21 mouse cellular contexts compared by ENCODE assay signal in genomic region chr15:95691129-95691528, GRCm38 (mm10). TPM values are rescaled to one million over a fixed set of nuclear protein-coding genes. Genes with fewer than 3 reads are reported as not detected.
DNase-seq lines count a peak whose midpoint lies in the region; ATAC-seq lines count a peak whose summit lies in the region.
"Had no signal": no experiment of that assay in that cellular context is flagged by ENCODE, and none has a peak within 500 bp of the region (broad histone marks: within the 10 kb centered on the region; RNA-seq: fewer than 3 reads in every experiment).

No protein-coding gene starts in this region.

- ATAC-seq in hindbrain, embryonic 11.5 days (ENCODE audit: low FRiP score) = no peak
- ATAC-seq in midbrain, embryonic 11.5 days (ENCODE audit: low FRiP score) = peak; percentile 40; the same call in 1 of the 2 replicates
- ATAC-seq in neural tube, embryonic 14.5 days (ENCODE audit: low read depth) = no peak
- ATAC-seq: inflammation-experienced regulatory T-cells, adult 6 months had no signal

- no peaks in the 10 kb centered on the region for H3K4me1 ChIP-seq in hindbrain, embryonic 11.5 days (replicated peaks; ENCODE audit: control insufficient read depth, insufficient read depth, low read length)
- H3K4me1 ChIP-seq in hindbrain, embryonic 10.5 days (replicated peaks) = peaks cover 16% of the 10 kb centered on the region
- H3K4me1 ChIP-seq in midbrain, embryonic 11.5 days (ENCODE audit: control insufficient read depth, insufficient read depth, low read length) = peaks cover 9% of the 10 kb centered on the region
- H3K4me1 ChIP-seq in neural tube, embryonic 14.5 days (ENCODE audit: control insufficient read depth, insufficient read depth, low read length) = peaks cover 5% of the 10 kb centered on the region; the same call in 1 of the 2 replicates
- H3K4me1 ChIP-seq: embryonic facial prominence, embryonic 12.5 days; heart, embryonic 15.5 days; lung, embryonic 15.5 days; stomach, embryonic 15.5 days had no signal

- no peak overlapping the region for H3K4me2 ChIP-seq in hindbrain, embryonic 11.5 days (replicated peaks; ENCODE audit: low read depth, low read length)
- H3K4me2 ChIP-seq in midbrain, embryonic 11.5 days = no peak overlapping the region
- 0 out of 2 replicates have a peak overlapping the region, but pooled peaks have one; percentile 0 for H3K4me2 ChIP-seq in neural tube, embryonic 14.5 days (ENCODE audit: low read depth, low read length)
- H3K4me2 ChIP-seq: embryonic facial prominence, embryonic 12.5 days; heart, embryonic 15.5 days; lung, embryonic 15.5 days; stomach, embryonic 15.5 days had no signal

- no peaks in the 10 kb centered on the region for H3K9me3 ChIP-seq in hindbrain, embryonic 11.5 days (ENCODE audit: control insufficient read depth, low read length)
- peaks cover 7% of the 10 kb centered on the region; the same call in 1 of the 2 replicates for H3K9me3 ChIP-seq in hindbrain, embryonic 10.5 days
- no peaks in the 10 kb centered on the region for H3K9me3 ChIP-seq in midbrain, embryonic 11.5 days (ENCODE audit: control insufficient read depth, low read length)
- H3K9me3 ChIP-seq in neural tube, embryonic 14.5 days (ENCODE audit: control insufficient read depth, low read length) = no peaks in the 10 kb centered on the region
- H3K9me3 ChIP-seq: embryonic facial prominence, embryonic 12.5 days; heart, embryonic 15.5 days; lung, embryonic 15.5 days; stomach, embryonic 15.5 days had no signal

- peak; percentile 38 for DNase-seq in hindbrain, embryonic 11.5 days (ENCODE audit: low spot score)
- no peak for DNase-seq in hindbrain, embryonic 10.5 days (ENCODE audit: low spot score)
- peak; percentile 28 for DNase-seq in embryo, embryonic 9.5 days (ENCODE audit: extremely low spot score)
- peak; percentile 85 for DNase-seq in midbrain, embryonic 11.5 days (ENCODE audit: low spot score, missing footprints)
- DNase-seq in layer of hippocampus, postnatal 10 days (ENCODE audit: low spot score in 2 of 2) = no peak
- no peak for DNase-seq in kidney, postnatal 14 days
- no peak for DNase-seq in kidney, postnatal 36 days
- DNase-seq: adrenal gland, adult 8-10 months; B cell, adult 2 months; cerebellum, adult 8-10 months; heart, adult 11 months; kidney, adult 9 months; right cerebral cortex, adult 18-20 months had no signal

- peaks cover 35% of the 10 kb centered on the region for H3K27me3 ChIP-seq in hindbrain, embryonic 11.5 days (ENCODE audit: control insufficient read depth, insufficient read depth, low read length)
- H3K27me3 ChIP-seq in hindbrain, embryonic 10.5 days (ENCODE audit: insufficient read depth, poor library complexity, severe bottlenecking) = peaks cover 79% of the 10 kb centered on the region
- H3K27me3 ChIP-seq in midbrain, embryonic 11.5 days (ENCODE audit: control insufficient read depth, insufficient read depth, low read length) = 0 out of 2 replicates have a peak, but pooled peaks cover 2% of the 10 kb centered on the region
- 0 out of 2 replicates have a peak, but pooled peaks cover 2% of the 10 kb centered on the region for H3K27me3 ChIP-seq in neural tube, embryonic 14.5 days (ENCODE audit: control insufficient read depth, insufficient read depth, low read length)
- H3K27me3 ChIP-seq: embryonic facial prominence, embryonic 12.5 days; heart, embryonic 15.5 days; lung, embryonic 15.5 days; stomach, embryonic 15.5 days had no signal

- WGBS in hindbrain, embryonic 11.5 days = 21% methylated on average over 5 of the region's 5 CpGs
- 22% methylated on average over 5 of the region's 5 CpGs for WGBS in hindbrain, embryonic 10.5 days
- 15% methylated on average over 5 of the region's 5 CpGs for WGBS in midbrain, embryonic 11.5 days
- 8% methylated on average over 5 of the region's 5 CpGs for whole genome bisulfite sequencing in neural tube, embryonic 14.5 days

- no peak overlapping the region for H3K27ac ChIP-seq in hindbrain, embryonic 11.5 days (ENCODE audit: low read depth, low read length)
- no peak overlapping the region for H3K27ac ChIP-seq in hindbrain, embryonic 10.5 days
- H3K27ac ChIP-seq in midbrain, embryonic 11.5 days (ENCODE audit: low read depth, low read length) = no peak overlapping the region
- H3K27ac ChIP-seq in neural tube, embryonic 14.5 days (ENCODE audit: low read depth, low read length) = 0 out of 2 replicates have a peak overlapping the region, but pooled peaks have one; percentile 1
- H3K27ac ChIP-seq: embryonic facial prominence, embryonic 12.5 days; heart, embryonic 15.5 days; lung, embryonic 15.5 days; stomach, embryonic 15.5 days had no signal

- no peaks in the 10 kb centered on the region for H3K36me3 ChIP-seq in hindbrain, embryonic 11.5 days (ENCODE audit: control insufficient read depth, insufficient read depth, low read length)
- H3K36me3 ChIP-seq in hindbrain, embryonic 10.5 days = no peaks in the 10 kb centered on the region
- H3K36me3 ChIP-seq in midbrain, embryonic 11.5 days (ENCODE audit: control insufficient read depth, insufficient read depth, low read length) = no peaks in the 10 kb centered on the region
- no peaks in the 10 kb centered on the region for H3K36me3 ChIP-seq in neural tube, embryonic 14.5 days (ENCODE audit: control insufficient read depth, insufficient read depth, low read length)
- H3K36me3 ChIP-seq: embryonic facial prominence, embryonic 12.5 days; heart, embryonic 15.5 days; lung, embryonic 15.5 days; stomach, embryonic 15.5 days had no signal

- no peak overlapping the region for H3K4me3 ChIP-seq in hindbrain, embryonic 11.5 days (ENCODE audit: low read depth, low read length)
- no peak overlapping the region for H3K4me3 ChIP-seq in hindbrain, embryonic 10.5 days
- no peak overlapping the region for H3K4me3 ChIP-seq in midbrain, embryonic 11.5 days (ENCODE audit: low read depth, low read length)
- no peak overlapping the region for H3K4me3 ChIP-seq in neural tube, embryonic 14.5 days (ENCODE audit: low read depth, low read length)
- H3K4me3 ChIP-seq: embryonic facial prominence, embryonic 12.5 days; heart, embryonic 15.5 days; lung, embryonic 15.5 days; stomach, embryonic 15.5 days had no signal

- H3K9ac ChIP-seq in hindbrain, embryonic 11.5 days (ENCODE audit: low read depth, low read length) = no peak overlapping the region
- H3K9ac ChIP-seq in midbrain, embryonic 11.5 days (ENCODE audit: low read length) = no peak overlapping the region
- no peak overlapping the region for H3K9ac ChIP-seq in neural tube, embryonic 14.5 days (replicated peaks; ENCODE audit: low read depth, low read length)
- H3K9ac ChIP-seq: embryonic facial prominence, embryonic 12.5 days; heart, embryonic 15.5 days; lung, embryonic 15.5 days; stomach, embryonic 15.5 days had no signal

RNA-seq across cellular contexts. Expression of gene Dbx2, which starts 35.4 kb away (rescaled TPM):
- polyA plus RNA-seq in hindbrain, embryonic 11.5 days (2014; fragmentation: Nextera tagmentation; extraction: Ambion mirVana) = 5.6 and 7.1 TPM in 2 replicates
- polyA plus RNA-seq in hindbrain, embryonic 10.5 days (2016; fragmentation: Nextera tagmentation; extraction: Ambion mirVana) = 5.5 and 7.4 TPM in 2 replicates
- 3.0 and 4.0 TPM in 2 replicates for polyA plus RNA-seq in midbrain, embryonic 11.5 days (2014; fragmentation: Nextera tagmentation; extraction: Ambion mirVana)
- polyA plus RNA-seq in neural tube, embryonic 14.5 days (2014; fragmentation: Nextera tagmentation; extraction: Ambion mirVana) = 8.9 and 13.7 TPM in 2 replicates
- total RNA-seq in layer of hippocampus, postnatal 10 days (2021) = 10 to 100 TPM; 25.9 to 27.1 TPM
- total RNA-seq: adrenal gland, adult 8-10 months; liver, adult 2 months; megakaryocyte progenitor cell, adult 5-6 weeks had no signal
- polyA plus RNA-seq: heart, embryonic 15.5 days; inflammation-experienced regulatory T-cells, adult 6 months; liver, adult 2 months; lung, embryonic 15.5 days had no signal

Comparison
In these comparisons a context has a peak if more than half of its experiments do, and no peak if none do; other contexts are left out.
1. DNase-seq: peak in hindbrain, embryonic 11.5 days (single experiment), embryo, embryonic 9.5 days (single experiment) and midbrain, embryonic 11.5 days (single experiment); none in hindbrain, embryonic 10.5 days (single experiment), layer of hippocampus, postnatal 10 days (0 of 2), kidney, postnatal 14 days (single experiment) and kidney, postnatal 36 days (0 of 2).